Mouse (Mus musculus): ENCODE measurements around the gene Crb1. TPM values are rescaled to one million over a fixed set of nuclear protein-coding genes. Genes with fewer than 3 reads are reported as not detected.
"Not testable (repeated sequence)": the region's sequence is repeated elsewhere in the genome, so short reads cannot be mapped to it uniquely, and the experiment has no call there.

Gene Crb1
- polyA plus RNA-seq, 2 experiments = not detected

DNA sequence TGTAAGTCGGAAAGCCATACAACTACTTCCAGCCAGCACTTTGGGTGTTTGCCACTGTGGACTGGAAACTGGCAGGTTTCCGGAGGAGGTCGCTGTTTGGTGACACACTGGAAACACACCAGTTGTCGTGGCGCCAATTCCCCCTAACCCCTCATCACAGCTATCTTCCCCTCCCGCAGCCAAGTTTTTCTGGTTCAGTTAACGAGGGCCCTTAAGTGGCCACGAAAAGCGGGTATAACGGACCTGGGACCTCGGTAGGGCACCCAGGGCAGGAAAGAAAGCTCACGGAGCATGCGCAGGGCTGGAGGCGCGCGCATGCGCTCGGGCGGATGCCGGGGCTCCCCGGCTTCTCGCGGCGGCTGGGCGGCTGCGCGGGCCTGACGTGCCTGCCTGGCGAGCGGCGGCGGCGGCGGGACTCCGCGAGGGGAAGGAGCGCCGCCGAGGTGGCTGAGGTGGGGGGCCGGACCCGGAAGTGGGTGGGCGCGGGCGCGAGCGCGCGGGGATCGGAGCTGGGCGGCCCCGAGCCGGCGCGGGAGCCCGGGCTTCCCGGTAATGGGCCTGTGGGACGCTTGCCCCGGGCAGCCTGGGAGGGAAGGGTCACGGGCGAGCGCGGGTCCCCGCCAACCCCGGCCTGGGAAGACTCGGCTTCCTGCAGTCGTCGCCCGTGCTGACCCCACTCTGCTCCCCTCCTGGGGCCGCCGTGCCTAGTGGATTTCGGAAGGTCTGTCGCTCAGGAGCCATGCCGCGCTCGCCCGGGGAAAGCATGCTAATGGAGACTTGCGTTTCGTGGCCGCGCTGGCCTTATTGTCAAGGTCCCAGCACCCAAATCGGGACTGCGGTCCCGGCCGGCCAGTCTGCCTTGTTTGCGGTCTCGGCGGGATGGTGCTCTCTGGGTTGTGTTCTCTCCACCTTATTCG is 45.2 kb upstream of the Crb1 start, which contains the start of gene Zbtb41:
Zbtb41 (plus strand) TSS at position 414 of the 917 bp plus-strand sequence.
- DNase-seq (ENCODE audit: low read depth in 3 of 3, low spot score in 3 of 3) = peak; percentile 66 to 69 (median 68)
- peak; percentile 96 for ATAC-seq (ENCODE audit: insufficient read depth)
- H3K4me2 ChIP-seq (ENCODE audit: low read depth) = peak within 1 kb of the TSS; percentile 93
- H3K27ac ChIP-seq = peak within 1 kb of the TSS; percentile 65
- WGBS (ENCODE audit: insufficient replicate concordance) = under 1% methylated on average over 71 of the region's 88 CpGs
- TF ChIP-seq CTCF (IDR thresholded peaks at IDR 0.05; ENCODE audit: low read depth) = peak; percentile 84
- no peak for TF ChIP-seq EP300 (IDR thresholded peaks at IDR 0.05; ENCODE audit: low read depth)
- no peaks in the 10 kb centered on the region for H3K9me3 ChIP-seq (ENCODE audit: control insufficient read depth, low read length)
- no peaks in the 10 kb centered on the region for H3K27me3 ChIP-seq (ENCODE audit: control insufficient read depth, insufficient read depth, low read length)
- H3K36me3 ChIP-seq (replicated peaks; ENCODE audit: control insufficient read depth, insufficient read depth, low read depth) = no peaks in the 10 kb centered on the region
- H3K4me1 ChIP-seq (replicated peaks; ENCODE audit: control insufficient read depth in 2 of 2, insufficient read depth in 2 of 2, low read length in 1 of 2) = peaks cover 15 to 18% of the 10 kb centered on the region in 2 experiments
- peak within 1 kb of the TSS; percentile 98 for H3K9ac ChIP-seq (replicated peaks)
- H3K4me3 ChIP-seq (ENCODE audit: insufficient read depth in 1 of 2, low read depth in 2 of 2, low read length in 2 of 2) = peak within 1 kb of the TSS; percentile 97

- Histone ChIP-seq H3K9ac (replicated peaks) (peak overlapping the region; percentile 98), H3K4me1 (replicated peaks; ENCODE audit: control insufficient read depth in 2 of 2, insufficient read depth in 2 of 2, low read length in 1 of 2) (peaks cover 15 to 16% of the 10 kb centered on the region in 2 experiments), H3K4me3 (ENCODE audit: insufficient read depth in 1 of 2, low read depth in 2 of 2, low read length in 2 of 2) (peak overlapping the region; percentile 97), H3K27me3 (ENCODE audit: control insufficient read depth, insufficient read depth, low read length) (no peaks in the 10 kb centered on the region), H3K36me3 (replicated peaks; ENCODE audit: control insufficient read depth, insufficient read depth, low read depth) (no peaks in the 10 kb centered on the region), H3K27ac (peak overlapping the region; percentile 65), H3K4me2 (ENCODE audit: low read depth) (peak overlapping the region; percentile 93), H3K9me3 (ENCODE audit: control insufficient read depth, low read length) (no peaks in the 10 kb centered on the region)
- 5% methylated on average over 8 of the region's 8 CpGs for WGBS (ENCODE audit: insufficient replicate concordance)
- no peak for DNase-seq (ENCODE audit: low read depth in 3 of 3, low spot score in 3 of 3)
- no peak for TF ChIP-seq CTCF (IDR thresholded peaks at IDR 0.05; ENCODE audit: low read depth)
- TF ChIP-seq EP300 (IDR thresholded peaks at IDR 0.05; ENCODE audit: low read depth) = no peak
- peak; percentile 22; the same call in 1 of the 2 replicates for ATAC-seq (ENCODE audit: insufficient read depth)
Measured at GRCm38 (mm10) chr1:139421521-139421874, 44.6 kb upstream of the Crb1 start.

DNA sequence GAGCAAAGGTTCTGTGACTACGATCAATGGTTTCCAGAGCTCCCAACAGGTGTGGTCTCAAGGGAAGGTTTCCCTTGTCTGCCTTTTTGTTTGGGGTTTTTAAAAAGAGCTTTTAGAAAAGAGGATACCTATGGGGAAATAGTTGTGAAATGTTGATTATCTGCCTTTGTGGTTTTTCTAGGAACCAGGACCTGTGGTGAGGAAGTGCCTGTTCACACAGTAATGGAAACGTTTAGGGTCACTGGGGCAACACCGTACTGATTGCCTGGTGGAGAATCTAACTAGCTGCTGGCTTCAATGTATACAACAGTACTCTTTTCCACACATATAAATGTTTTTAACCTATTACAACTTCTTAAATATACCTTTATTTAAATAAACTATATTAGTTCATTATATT is 36.6 kb upstream of the Crb1 start:
- Histone ChIP-seq H3K27me3 (ENCODE audit: control insufficient read depth, insufficient read depth, low read length) (no peaks in the 10 kb centered on the region), H3K4me1 (replicated peaks; ENCODE audit: control insufficient read depth in 2 of 2, insufficient read depth in 2 of 2, low read length in 1 of 2) (no peaks in the 10 kb centered on the region), H3K27ac (no peak overlapping the region), H3K36me3 (replicated peaks; ENCODE audit: control insufficient read depth, insufficient read depth, low read depth) (no peaks in the 10 kb centered on the region), H3K9ac (replicated peaks) (no peak overlapping the region), H3K9me3 (ENCODE audit: control insufficient read depth, low read length) (no peaks in the 10 kb centered on the region), H3K4me2 (ENCODE audit: low read depth) (no peak overlapping the region), H3K4me3 (ENCODE audit: insufficient read depth in 1 of 2, low read depth in 2 of 2, low read length in 2 of 2) (no peak overlapping the region)
- TF ChIP-seq CTCF (IDR thresholded peaks at IDR 0.05; ENCODE audit: low read depth) = no peak
- TF ChIP-seq EP300 (IDR thresholded peaks at IDR 0.05; ENCODE audit: low read depth) = no peak
- 29% methylated on average over 3 of the region's 3 CpGs for WGBS (ENCODE audit: insufficient replicate concordance)
- no peak for ATAC-seq (ENCODE audit: insufficient read depth)
- no peak for DNase-seq (ENCODE audit: low read depth in 3 of 3, low spot score in 3 of 3)

GRCm38 (mm10) chr1:139412365-139412764 is 35.5 kb upstream of the Crb1 start:
- H3K4me2 ChIP-seq (ENCODE audit: low read depth); DNase-seq (ENCODE audit: low read depth in 3 of 3, low spot score in 3 of 3); H3K27ac ChIP-seq; H3K27me3 ChIP-seq (ENCODE audit: control insufficient read depth, insufficient read depth, low read length); ATAC-seq (ENCODE audit: insufficient read depth); H3K36me3 ChIP-seq (replicated peaks; ENCODE audit: control insufficient read depth, insufficient read depth, low read depth); H3K4me1 ChIP-seq (replicated peaks; ENCODE audit: control insufficient read depth in 2 of 2, insufficient read depth in 2 of 2, low read length in 1 of 2); H3K9me3 ChIP-seq (ENCODE audit: control insufficient read depth, low read length); H3K9ac ChIP-seq (replicated peaks); H3K4me3 ChIP-seq (ENCODE audit: insufficient read depth in 1 of 2, low read depth in 2 of 2, low read length in 2 of 2): not testable (repeated sequence)
- 66% methylated on average over 2 of the region's 2 CpGs for WGBS (ENCODE audit: insufficient replicate concordance)

DNA sequence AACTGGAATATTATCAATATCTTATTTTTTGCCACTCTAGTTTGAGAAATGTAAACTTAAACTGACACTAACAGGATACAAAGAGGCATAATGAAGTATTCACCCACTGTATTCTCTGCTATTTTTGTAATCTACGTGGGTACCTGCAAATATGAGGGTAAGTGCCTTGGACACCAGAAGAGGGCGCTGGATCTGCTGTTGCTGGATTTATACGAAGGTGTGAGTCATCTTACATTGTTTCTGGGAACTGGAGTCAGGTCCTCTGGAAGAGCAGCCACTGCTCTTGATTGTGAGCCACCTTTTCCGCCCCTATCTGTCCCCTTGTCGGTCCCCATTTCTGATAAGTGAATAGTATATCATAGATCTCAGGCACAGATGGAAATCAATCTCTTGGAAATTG is 30.8 kb upstream of the Crb1 start:
- Histone ChIP-seq H3K4me2 (ENCODE audit: low read depth) (no peak overlapping the region), H3K9me3 (ENCODE audit: control insufficient read depth, low read length) (no peaks in the 10 kb centered on the region), H3K4me1 (replicated peaks; ENCODE audit: control insufficient read depth in 2 of 2, insufficient read depth in 2 of 2, low read length in 1 of 2) (no peaks in the 10 kb centered on the region), H3K36me3 (replicated peaks; ENCODE audit: control insufficient read depth, insufficient read depth, low read depth) (no peaks in the 10 kb centered on the region), H3K27ac (no peak overlapping the region), H3K9ac (replicated peaks) (no peak overlapping the region), H3K4me3 (ENCODE audit: insufficient read depth in 1 of 2, low read depth in 2 of 2, low read length in 2 of 2) (no peak overlapping the region), H3K27me3 (ENCODE audit: control insufficient read depth, insufficient read depth, low read length) (no peaks in the 10 kb centered on the region)
- ATAC-seq (ENCODE audit: insufficient read depth) (no peak), DNase-seq (ENCODE audit: low read depth in 3 of 3, low spot score in 3 of 3) (no peak)
- 47% methylated on average over 5 of the region's 5 CpGs for WGBS (ENCODE audit: insufficient replicate concordance)
- TF ChIP-seq CTCF (IDR thresholded peaks at IDR 0.05; ENCODE audit: low read depth) (0 out of 2 replicates have a peak, but pooled peaks have one; percentile 11), EP300 (IDR thresholded peaks at IDR 0.05; ENCODE audit: low read depth) (no peak)

Data from liver, embryonic 14.5 days (tissue).